Mouse (Mus musculus) kidney, adult 18-20 months (tissue): ENCODE data around the gene Hes7.

ENCODE experiments used
- DNase-seq: peaks from one replicate; pipeline ENCODE4 v3.0.0; 2021

The Hes7 gene

GRCm38 (mm10) chr11:69119446-69120155, 603 bp upstream of the Hes7 start:
- DNase-seq: no peak

- peak; percentile 45 for DNase-seq
These were observed 967 bp downstream of the Hes7 start for GRCm38 (mm10) chr11:69121001-69121740.

GRCm38 (mm10) chr11:69121741-69122335, 1.6 kb downstream of the Hes7 start:
- peak; percentile 55 for DNase-seq

- peak; percentile 90 for DNase-seq
These were observed 2.2 kb downstream of the Hes7 start, which contains the start of gene 9130213A22Rik for GRCm38 (mm10) chr11:69122336-69122951. Gene 9130213A22Rik, minus strand, starts transcription at chr11:69122589.

GRCm38 (mm10) chr11:69123056-69123692, 3.0 kb downstream of the Hes7 start:
- peak; percentile 90 for DNase-seq

- peak; percentile 93 for DNase-seq
These were observed 3.7 kb downstream of the Hes7 start for GRCm38 (mm10) chr11:69123693-69124497.

- DNase-seq: peak; percentile 66
These were observed 4.3 kb downstream of the Hes7 start for GRCm38 (mm10) chr11:69124498-69124847.

- peak; percentile 88 for DNase-seq
These were observed 5.0 kb downstream of the Hes7 start for GRCm38 (mm10) chr11:69125041-69125851.

GRCm38 (mm10) chr11:69125852-69125918, 5.5 kb downstream of the Hes7 start, which contains the start of gene Aloxe3:
Gene Aloxe3, plus strand, starts transcription at chr11:69125896.
- no peak for DNase-seq

GRCm38 (mm10) chr11:69125919-69126705, 5.9 kb downstream of the Hes7 start:
- DNase-seq: no peak

GRCm38 (mm10) chr11:69126706-69127095, 6.5 kb downstream of the Hes7 start:
- DNase-seq: no peak

GRCm38 (mm10) chr11:69128426-69129122, 8.4 kb downstream of the Hes7 start:
- DNase-seq: no peak

GRCm38 (mm10) chr11:69133566-69133922, 13.3 kb downstream of the Hes7 start:
- DNase-seq: no peak

GRCm38 (mm10) chr11:69133923-69134621, 13.9 kb downstream of the Hes7 start:
- DNase-seq: peak; percentile 45

GRCm38 (mm10) chr11:69134622-69134968, 14.4 kb downstream of the Hes7 start:
- no peak for DNase-seq

- no peak for DNase-seq
These were observed 15.2 kb downstream of the Hes7 start for GRCm38 (mm10) chr11:69135361-69135760.

- DNase-seq: no peak
These were observed 27.3 kb downstream of the Hes7 start for GRCm38 (mm10) chr11:69147546-69147945.

GRCm38 (mm10) chr11:69148451-69148960, 28.3 kb downstream of the Hes7 start:
- no peak for DNase-seq

GRCm38 (mm10) chr11:69149728-69150127, 29.5 kb downstream of the Hes7 start:
- DNase-seq: no peak

GRCm38 (mm10) chr11:69150444-69150843, 30.2 kb downstream of the Hes7 start:
- DNase-seq: peak; percentile 76
